Mouse (Mus musculus) kidney, adult 2 months (tissue): ENCODE results near the gene P2ry14.

Experiments
- CTCF ChIP-seq: fragments of 200-500 bp; conservative IDR thresholded peaks from 2 replicates; pipeline ENCODE4 v1.5.1; 2011; ENCODE audit warnings: low read depth, mild to moderate bottlenecking, control low read depth, low read length, moderate library complexity, mixed read lengths; ENCODE audit not compliant: insufficient read depth, insufficient read length
- POLR2A ChIP-seq: fragments of 200-500 bp; IDR thresholded peaks from one replicate; pipeline ENCODE4 v1.6.1; 2011; ENCODE audit warnings: low read depth, low read length, control low read depth

GRCm38 (mm10) chr3:59168476-59168875 lies 15.1 kb upstream of the P2ry14 start:
- TF ChIP-seq POLR2A (no peak), CTCF (no peak)
